Mouse (Mus musculus): Measurements from ENCODE around the gene 2010111I01Rik. TPM values are rescaled to one million over a fixed set of nuclear protein-coding genes. Genes with fewer than 3 reads are reported as not detected.

Gene 2010111I01Rik
- polyA plus RNA-seq, 1 experiment from 2014 or later: 146 TPM

GRCm38 (mm10) chr13:63276389-63276788, 311.7 kb downstream of the 2010111I01Rik start:
- H3K4me1 ChIP-seq (replicated peaks; ENCODE audit: insufficient read depth, low read length): peaks cover 33% of the 10 kb centered on the region
- H3K4me3 ChIP-seq (replicated peaks; ENCODE audit: low read depth, low read length): peak overlapping the region; percentile 4; the same call in 1 of the 2 replicates
- DNase-seq (ENCODE audit: low spot score): no peak
- 73% methylated on average over 4 of the region's 4 CpGs for WGBS
- no peaks in the 10 kb centered on the region for H3K9me3 ChIP-seq (replicated peaks; ENCODE audit: low read length)
- TF ChIP-seq CTCF (IDR thresholded peaks at IDR 0.05; ENCODE audit: low read depth): no peak
- no peaks in the 10 kb centered on the region for H3K36me3 ChIP-seq (ENCODE audit: insufficient read depth, low read length)
- H3K27me3 ChIP-seq (ENCODE audit: insufficient read depth, low read length): no peaks in the 10 kb centered on the region
- H3K4me2 ChIP-seq (ENCODE audit: low read length): peak overlapping the region; percentile 59
- no peak overlapping the region for H3K9ac ChIP-seq (ENCODE audit: low read depth, low read length)
- no peak for ATAC-seq (replicated peaks; ENCODE audit: low FRiP score, low read depth)
- no peak overlapping the region for H3K27ac ChIP-seq

- peak overlapping the region; percentile 59 for H3K4me2 ChIP-seq (ENCODE audit: low read length)
- peaks cover 41% of the 10 kb centered on the region for H3K4me1 ChIP-seq (replicated peaks; ENCODE audit: insufficient read depth, low read length)
- H3K27ac ChIP-seq: peak overlapping the region; percentile 82
- no peaks in the 10 kb centered on the region for H3K27me3 ChIP-seq (ENCODE audit: insufficient read depth, low read length)
- ATAC-seq (replicated peaks; ENCODE audit: low FRiP score, low read depth) (no peak), DNase-seq (ENCODE audit: low spot score) (no peak)
- peaks cover 2% of the 10 kb centered on the region; the same call in 1 of the 2 replicates for H3K36me3 ChIP-seq (ENCODE audit: insufficient read depth, low read length)
- WGBS: 30% methylated on average over 5 of the region's 5 CpGs
- H3K4me3 ChIP-seq (replicated peaks; ENCODE audit: low read depth, low read length): 0 out of 2 replicates have a peak overlapping the region, but pooled peaks have one; percentile 0
- TF ChIP-seq CTCF (IDR thresholded peaks at IDR 0.05; ENCODE audit: low read depth): no peak
- no peaks in the 10 kb centered on the region for H3K9me3 ChIP-seq (replicated peaks; ENCODE audit: low read length)
- H3K9ac ChIP-seq (ENCODE audit: low read depth, low read length): no peak overlapping the region
Observed at GRCm38 (mm10) chr13:63277316-63277715, 312.6 kb downstream of the 2010111I01Rik start.

GRCm38 (mm10) chr13:63278141-63278631, 313.5 kb downstream of the 2010111I01Rik start:
- H3K9me3 ChIP-seq (replicated peaks; ENCODE audit: low read length): no peaks in the 10 kb centered on the region
- DNase-seq (ENCODE audit: low spot score) (no peak), ATAC-seq (replicated peaks; ENCODE audit: low FRiP score, low read depth) (no peak)
- no peak for TF ChIP-seq CTCF (IDR thresholded peaks at IDR 0.05; ENCODE audit: low read depth)
- H3K9ac ChIP-seq (ENCODE audit: low read depth, low read length): peak overlapping the region; percentile 46; the same call in 1 of the 2 replicates
- peaks cover 42% of the 10 kb centered on the region for H3K4me1 ChIP-seq (replicated peaks; ENCODE audit: insufficient read depth, low read length)
- no peaks in the 10 kb centered on the region for H3K27me3 ChIP-seq (ENCODE audit: insufficient read depth, low read length)
- H3K4me2 ChIP-seq (ENCODE audit: low read length): peak overlapping the region; percentile 59
- WGBS: 19% methylated on average over 5 of the region's 5 CpGs
- H3K27ac ChIP-seq: peak overlapping the region; percentile 82
- peak overlapping the region; percentile 27; the same call in 1 of the 2 replicates for H3K4me3 ChIP-seq (replicated peaks; ENCODE audit: low read depth, low read length)
- peaks cover 6% of the 10 kb centered on the region for H3K36me3 ChIP-seq (ENCODE audit: insufficient read depth, low read length)

- peak overlapping the region; percentile 59 for H3K4me2 ChIP-seq (ENCODE audit: low read length)
- ATAC-seq (replicated peaks; ENCODE audit: low FRiP score, low read depth): peak; percentile 34
- peak; percentile 75 for DNase-seq (ENCODE audit: low spot score)
- H3K4me1 ChIP-seq (replicated peaks; ENCODE audit: insufficient read depth, low read length): peaks cover 42% of the 10 kb centered on the region
- peak overlapping the region; percentile 46; the same call in 1 of the 2 replicates for H3K9ac ChIP-seq (ENCODE audit: low read depth, low read length)
- 16% methylated on average over 10 of the region's 10 CpGs for WGBS
- H3K4me3 ChIP-seq (replicated peaks; ENCODE audit: low read depth, low read length): peak overlapping the region; percentile 27
- H3K27me3 ChIP-seq (ENCODE audit: insufficient read depth, low read length): no peaks in the 10 kb centered on the region
- no peaks in the 10 kb centered on the region for H3K9me3 ChIP-seq (replicated peaks; ENCODE audit: low read length)
- TF ChIP-seq CTCF (IDR thresholded peaks at IDR 0.05; ENCODE audit: low read depth): no peak
- H3K27ac ChIP-seq: peak overlapping the region; percentile 82
- peaks cover 8% of the 10 kb centered on the region for H3K36me3 ChIP-seq (ENCODE audit: insufficient read depth, low read length)
Observed at GRCm38 (mm10) chr13:63278796-63279475, 314.2 kb downstream of the 2010111I01Rik start.

GRCm38 (mm10) chr13:63279807-63280206, 315.1 kb downstream of the 2010111I01Rik start:
- peak overlapping the region; percentile 59 for H3K4me2 ChIP-seq (ENCODE audit: low read length)
- peaks cover 8% of the 10 kb centered on the region for H3K36me3 ChIP-seq (ENCODE audit: insufficient read depth, low read length)
- no peak overlapping the region for H3K9ac ChIP-seq (ENCODE audit: low read depth, low read length)
- peak overlapping the region; percentile 27; the same call in 1 of the 2 replicates for H3K4me3 ChIP-seq (replicated peaks; ENCODE audit: low read depth, low read length)
- ATAC-seq (replicated peaks; ENCODE audit: low FRiP score, low read depth): no peak
- no peaks in the 10 kb centered on the region for H3K9me3 ChIP-seq (replicated peaks; ENCODE audit: low read length)
- TF ChIP-seq CTCF (IDR thresholded peaks at IDR 0.05; ENCODE audit: low read depth): no peak
- H3K27me3 ChIP-seq (ENCODE audit: insufficient read depth, low read length): no peaks in the 10 kb centered on the region
- DNase-seq (ENCODE audit: low spot score): no peak
- 0 out of 2 replicates have a peak overlapping the region, but pooled peaks have one; percentile 82 for H3K27ac ChIP-seq
- WGBS: 32% methylated on average over 8 of the region's 8 CpGs
- H3K4me1 ChIP-seq (replicated peaks; ENCODE audit: insufficient read depth, low read length): peaks cover 42% of the 10 kb centered on the region

GRCm38 (mm10) chr13:63280344-63280743, 315.7 kb downstream of the 2010111I01Rik start:
- Histone ChIP-seq H3K9ac (ENCODE audit: low read depth, low read length) (no peak overlapping the region), H3K27me3 (ENCODE audit: insufficient read depth, low read length) (no peaks in the 10 kb centered on the region), H3K27ac (peak overlapping the region; percentile 43; the same call in 1 of the 2 replicates), H3K9me3 (replicated peaks; ENCODE audit: low read length) (no peaks in the 10 kb centered on the region), H3K4me3 (replicated peaks; ENCODE audit: low read depth, low read length) (peak overlapping the region; percentile 3; the same call in 1 of the 2 replicates), H3K4me1 (replicated peaks; ENCODE audit: insufficient read depth, low read length) (peaks cover 42% of the 10 kb centered on the region), H3K4me2 (ENCODE audit: low read length) (peak overlapping the region; percentile 59), H3K36me3 (ENCODE audit: insufficient read depth, low read length) (peaks cover 8% of the 10 kb centered on the region)
- no peak for DNase-seq (ENCODE audit: low spot score)
- 30% methylated on average over 3 of the region's 3 CpGs for WGBS
- no peak for ATAC-seq (replicated peaks; ENCODE audit: low FRiP score, low read depth)
- TF ChIP-seq CTCF (IDR thresholded peaks at IDR 0.05; ENCODE audit: low read depth): no peak
